Mouse (Mus musculus) forebrain, embryonic 15.5 days (tissue): Measurements from ENCODE around the gene Gm10775. TPM values are rescaled to one million over a fixed set of nuclear protein-coding genes. Genes with fewer than 3 reads are reported as not detected.
A peak's percentile ranks its signal among the peaks of the same experiment; 100 is the strongest.

Experiments
- ATAC-seq: fragments of 200-750 bp; cut with Nextera tagmentation; replicated peaks from 2 replicates; pipeline ENCODE4 v1.8.0; 2017; ENCODE audit warnings: mild to moderate bottlenecking, moderate TSS enrichment, moderate library complexity
- H3K27ac ChIP-seq: fragments of 300-500 bp; sonication (generic); replicated peaks from 2 replicates; pipeline ENCODE4 v1.5.1; 2015; ENCODE audit warnings: mild to moderate bottlenecking, inconsistent platforms
- H3K27me3 ChIP-seq: fragments of 300-500 bp; sonication (generic); 2 replicates; pipeline ENCODE4 v1.6.1; 2015; ENCODE audit warnings: inconsistent platforms
- H3K36me3 ChIP-seq: fragments of 300-500 bp; sonication (generic); 2 replicates; pipeline ENCODE4 v1.6.1; 2015; ENCODE audit warnings: mild to moderate bottlenecking, inconsistent platforms
- H3K4me1 ChIP-seq: fragments of 300-500 bp; sonication (generic); 2 replicates; pipeline ENCODE4 v1.6.1; 2015; ENCODE audit warnings: inconsistent platforms
- H3K4me2 ChIP-seq: fragments of 300-500 bp; sonication (generic); replicated peaks from 2 replicates; pipeline ENCODE4 v1.6.1; 2015; ENCODE audit warnings: mild to moderate bottlenecking, inconsistent platforms
- H3K4me3 ChIP-seq: fragments of 300-500 bp; sonication (generic); 2 replicates; pipeline ENCODE4 v1.5.1; 2015; ENCODE audit warnings: mild to moderate bottlenecking, inconsistent platforms
- H3K9ac ChIP-seq: fragments of 300-500 bp; sonication (generic); replicated peaks from 2 replicates; pipeline ENCODE4 v1.6.1; 2015; ENCODE audit warnings: mild to moderate bottlenecking, inconsistent platforms
- H3K9me3 ChIP-seq: fragments of 300-500 bp; sonication (generic); 2 replicates; pipeline ENCODE4 v1.6.1; 2016; ENCODE audit warnings: inconsistent platforms
- WGBS: fragments of 180-500 bp; shearing (Covaris S2); methylation state at CpG from one replicate; pipeline ENCODE4 v1.1.7; 2015; ENCODE audit warnings: mixed read lengths; 5-methylcytosine and 5-hydroxymethylcytosine counted together
- polyA plus RNA-seq: library from polyadenylated mRNA; unstranded; fragments of >200 nt; fragmentation: Nextera tagmentation; extraction: Ambion mirVana; gene quantifications from 2 replicates; pipeline ENCODE4 v1.2.1, GENCODE M21; 2015

Gene Gm10775
- polyA plus RNA-seq, 1 experiment from 2014 or later: not detected

DNA sequence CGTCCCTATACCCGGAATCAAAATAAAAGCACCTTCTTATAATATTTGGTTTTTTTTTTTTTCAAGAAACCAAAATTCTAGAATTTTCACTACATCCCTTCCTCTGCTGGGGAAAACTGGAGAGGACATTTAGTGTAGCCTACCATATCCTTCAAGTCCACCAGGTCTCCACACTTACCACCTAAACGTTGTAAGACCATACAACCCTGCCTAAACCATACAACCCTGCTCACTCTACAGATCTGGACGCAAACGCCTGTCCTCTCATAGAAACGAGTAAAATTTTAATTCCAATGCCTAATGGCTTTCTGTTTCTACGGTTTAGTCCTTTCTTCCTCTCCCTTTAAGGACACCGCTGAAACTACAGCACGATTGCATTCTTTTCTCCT, 18.6 kb downstream of the Gm10775 start:
- 14% methylated on average over 9 of the region's 9 CpGs for WGBS
- Histone ChIP-seq H3K36me3 (peaks cover 44% of the 10 kb centered on the region), H3K27me3 (no peaks in the 10 kb centered on the region), H3K4me1 (peaks cover 14% of the 10 kb centered on the region), H3K9ac (peak overlapping the region; percentile 76), H3K4me2 (peak overlapping the region; percentile 56), H3K27ac (peak overlapping the region; percentile 88), H3K4me3 (peak overlapping the region; percentile 70), H3K9me3 (peaks cover 46% of the 10 kb centered on the region)
- ATAC-seq: peak; percentile 57

DNA sequence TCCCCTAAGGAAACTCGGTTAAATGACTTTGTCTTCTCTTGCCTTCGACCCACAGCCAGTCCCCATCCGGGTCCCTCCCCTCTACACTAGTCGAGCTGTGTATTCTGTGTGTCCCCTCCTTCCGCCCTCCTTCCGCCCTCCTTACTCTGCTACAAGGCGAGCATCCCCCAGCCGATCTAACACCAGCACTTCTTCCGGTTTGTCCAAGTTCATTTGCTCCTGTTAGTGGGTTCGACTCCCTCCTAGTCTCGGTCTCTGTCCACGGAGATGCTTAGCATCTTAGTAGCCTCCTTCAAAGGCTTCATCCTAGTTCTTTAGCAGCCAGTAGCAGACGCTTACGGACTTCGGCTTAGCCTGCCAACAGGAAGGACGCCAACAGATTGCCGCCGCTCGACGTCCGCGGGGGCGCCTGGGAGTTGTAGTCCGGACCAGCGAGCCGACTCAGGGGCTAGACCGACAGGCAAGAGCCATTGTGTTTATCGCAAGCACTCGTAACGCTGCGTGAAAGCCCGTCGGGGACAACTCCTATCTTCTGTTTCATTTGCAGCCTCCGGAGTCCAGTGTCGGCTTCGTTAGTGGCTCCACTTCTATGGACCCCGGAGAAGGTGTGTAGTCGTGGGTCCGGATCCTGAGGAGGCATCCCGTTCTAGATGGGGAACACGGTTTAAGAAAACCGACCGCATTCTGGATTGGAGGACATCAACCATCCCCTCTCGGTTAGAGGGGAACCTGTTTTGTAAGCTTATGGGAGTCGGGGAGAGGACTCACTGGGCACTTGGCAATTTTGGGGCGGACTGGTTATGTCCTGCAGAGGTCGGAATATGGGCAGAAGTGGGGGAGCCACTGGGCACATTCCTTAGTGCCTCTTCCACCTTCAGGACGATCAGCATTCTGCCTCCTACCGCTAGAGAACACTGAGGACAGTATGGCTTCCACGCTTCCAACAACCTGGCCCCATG, 19.3 kb downstream of the Gm10775 start, which contains the start of gene Zfp369:
Gene Zfp369 (plus strand): TSS at position 432 of the 959 bp plus-strand sequence.
- H3K27ac ChIP-seq: peak within 1 kb of the TSS; percentile 88
- peak within 1 kb of the TSS; percentile 56 for H3K4me2 ChIP-seq
- peaks cover 40% of the 10 kb centered on the region for H3K9me3 ChIP-seq
- WGBS: under 1% methylated on average over 50 of the region's 50 CpGs
- peak; percentile 98 for ATAC-seq
- peaks cover 14% of the 10 kb centered on the region for H3K4me1 ChIP-seq
- peak within 1 kb of the TSS; percentile 70 for H3K4me3 ChIP-seq
- H3K27me3 ChIP-seq: no peaks in the 10 kb centered on the region
- peak within 1 kb of the TSS; percentile 76 for H3K9ac ChIP-seq
- H3K36me3 ChIP-seq: peaks cover 37% of the 10 kb centered on the region

DNA sequence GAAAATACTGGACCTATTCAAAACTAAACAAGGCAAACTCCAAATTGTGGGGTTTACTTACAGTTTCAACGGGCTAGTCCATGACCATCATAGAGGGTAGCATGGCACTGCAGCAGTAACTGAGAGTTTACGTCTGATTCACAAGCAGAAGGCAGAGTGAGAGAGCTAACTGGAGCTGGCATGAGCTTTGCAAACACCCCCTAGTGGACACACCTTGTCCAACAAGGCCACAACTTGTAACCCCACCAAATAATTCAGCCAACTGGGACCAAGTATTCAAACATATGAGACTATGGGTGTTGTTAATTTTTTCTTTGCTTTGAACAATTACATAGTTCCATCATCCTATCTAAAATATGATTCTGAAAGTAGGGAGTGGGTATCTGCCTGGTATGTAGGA, 27.4 kb downstream of the Gm10775 start:
- no peak overlapping the region for H3K27ac ChIP-seq
- H3K4me3 ChIP-seq: no peak overlapping the region
- H3K9me3 ChIP-seq: peaks cover 74% of the 10 kb centered on the region
- H3K4me2 ChIP-seq: no peak overlapping the region
- no peaks in the 10 kb centered on the region for H3K27me3 ChIP-seq
- no peak for ATAC-seq
- H3K36me3 ChIP-seq: peaks cover 83% of the 10 kb centered on the region
- no peaks in the 10 kb centered on the region for H3K4me1 ChIP-seq
- 95% methylated on average over 2 of the region's 2 CpGs for WGBS
- no peak overlapping the region for H3K9ac ChIP-seq

- Histone ChIP-seq H3K4me1 (no peaks in the 10 kb centered on the region), H3K27ac (no peak overlapping the region), H3K4me2 (no peak overlapping the region), H3K4me3 (no peak overlapping the region), H3K9ac (no peak overlapping the region), H3K36me3 (peaks cover 77% of the 10 kb centered on the region), H3K27me3 (no peaks in the 10 kb centered on the region), H3K9me3 (peaks cover 78% of the 10 kb centered on the region)
- no peak for ATAC-seq
- 93% methylated on average over 4 of the region's 4 CpGs for WGBS
Observed at GRCm38 (mm10) chr13:65296354-65296753, 37.0 kb downstream of the Gm10775 start.

Other genes starting within 250 kb of the Gm10775 start
- not detected in 2 replicates for gene Spata31d1c, start 226.5 kb upstream of the Gm10775 start, polyA plus RNA-seq
- not detected in 2 replicates for gene Prss47, start 206.8 kb upstream of the Gm10775 start, polyA plus RNA-seq
- 34.8 and 36.3 TPM in 2 replicates for gene Mfsd14b, start 146.6 kb upstream of the Gm10775 start, polyA plus RNA-seq
- not detected in 2 replicates for gene Olfr465-ps1, start 121.5 kb upstream of the Gm10775 start, polyA plus RNA-seq
- gene Olfr466, start 109.3 kb upstream of the Gm10775 start, polyA plus RNA-seq: not detected in 2 replicates
- gene Nlrp4f, start 53.6 kb upstream of the Gm10775 start, polyA plus RNA-seq: 0.18 TPM in 1 of 2 replicates, not detected in the other
- 20.4 and 21.0 TPM in 2 replicates for gene Zfp369, start 19.3 kb downstream of the Gm10775 start, polyA plus RNA-seq